Mouse (Mus musculus): ENCODE measurements around the gene Mat2a. TPM values are rescaled to one million over a fixed set of nuclear protein-coding genes. Genes with fewer than 3 reads are reported as not detected.
"Not testable (repeated sequence)": the region's sequence is repeated elsewhere in the genome, so short reads cannot be mapped to it uniquely, and the experiment has no call there.

Mat2a gene
- polyA plus RNA-seq, 1 experiment from 2014 or later: 307 TPM

GRCm38 (mm10) chr6:72475221-72475985 lies 36.0 kb upstream of the Mat2a start:
- Histone ChIP-seq H3K9me3 (replicated peaks) (no peaks in the 10 kb centered on the region), H3K4me3 (replicated peaks) (no peak overlapping the region), H3K4me2 (replicated peaks) (no peak overlapping the region), H3K27me3 (no peaks in the 10 kb centered on the region), H3K9ac (no peak overlapping the region), H3K36me3 (no peaks in the 10 kb centered on the region), H3K27ac (replicated peaks) (no peak overlapping the region), H3K4me1 (peaks cover 11% of the 10 kb centered on the region)
- 69% methylated on average over 4 of the region's 4 CpGs for WGBS
- no peak for ATAC-seq (ENCODE audit: insufficient number of reproducible peaks, low FRiP score, low TSS enrichment, low read depth)

DNA sequence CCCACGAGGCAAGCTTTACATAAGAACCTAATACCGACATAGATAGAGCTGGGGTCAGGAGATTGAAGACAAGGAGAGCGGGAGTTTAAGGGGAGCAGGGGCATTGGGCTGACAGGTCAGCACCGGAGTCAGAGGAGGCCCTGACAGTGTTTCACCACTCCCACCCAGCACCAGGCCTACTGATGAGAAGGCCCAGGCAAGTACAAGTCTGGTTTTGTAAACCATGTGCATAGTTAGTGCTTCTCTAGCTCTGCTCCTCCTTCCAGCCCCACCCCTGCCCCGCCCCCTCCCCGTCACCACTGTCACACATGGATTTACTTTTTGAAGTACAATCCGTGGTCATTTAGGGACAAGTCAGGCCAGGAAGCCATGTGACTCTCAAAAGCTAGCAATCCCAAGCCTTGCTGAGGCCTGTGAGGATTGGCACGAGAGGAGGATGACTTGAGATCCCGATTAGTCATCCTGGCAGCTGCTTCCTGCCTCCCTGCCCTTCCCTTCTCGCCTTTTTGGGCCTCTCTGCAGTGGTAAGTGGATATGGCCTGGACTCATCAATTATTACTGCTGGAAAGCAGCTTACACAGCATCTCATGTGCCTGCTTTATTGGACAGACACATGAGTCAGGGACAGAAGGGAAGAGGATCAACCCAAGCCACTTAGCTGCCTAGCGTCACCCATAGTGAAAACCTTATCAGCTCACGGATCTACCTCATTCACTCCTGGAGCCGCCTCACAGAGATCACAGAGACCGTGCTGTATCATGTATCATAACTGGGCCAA lies 34.1 kb upstream of the Mat2a start:
- no peaks in the 10 kb centered on the region for H3K27me3 ChIP-seq
- H3K9me3 ChIP-seq (replicated peaks): no peaks in the 10 kb centered on the region
- no peak overlapping the region for H3K9ac ChIP-seq
- peak; percentile 79 for ATAC-seq (ENCODE audit: insufficient number of reproducible peaks, low FRiP score, low TSS enrichment, low read depth)
- no peak overlapping the region for H3K4me2 ChIP-seq (replicated peaks)
- H3K4me1 ChIP-seq: peaks cover 11% of the 10 kb centered on the region
- H3K4me3 ChIP-seq (replicated peaks): no peak overlapping the region
- H3K27ac ChIP-seq (replicated peaks): peak overlapping the region; percentile 53
- 45% methylated on average over 14 of the region's 14 CpGs for WGBS
- H3K36me3 ChIP-seq: no peaks in the 10 kb centered on the region

DNA sequence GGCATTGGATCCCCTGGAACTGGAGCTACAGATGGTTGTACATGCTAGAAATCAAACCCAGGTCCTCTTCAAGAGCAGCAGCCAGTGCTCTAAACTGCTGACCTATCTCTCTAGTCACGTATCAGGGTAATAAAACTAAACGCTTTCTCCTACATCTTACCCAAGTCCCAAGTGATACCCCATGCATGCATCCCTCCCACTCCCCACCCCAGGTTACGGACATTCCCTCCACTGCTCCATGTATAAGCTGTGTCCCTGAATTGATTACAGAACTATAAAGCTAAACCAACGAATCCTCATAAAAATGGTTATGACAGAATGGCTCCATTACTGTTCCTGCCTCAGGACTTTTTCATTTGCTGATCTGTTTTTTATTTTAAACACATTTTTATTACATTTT lies 26.8 kb upstream of the Mat2a start:
- H3K27ac ChIP-seq (replicated peaks): no peak overlapping the region
- ATAC-seq (ENCODE audit: insufficient number of reproducible peaks, low FRiP score, low TSS enrichment, low read depth): no peak
- H3K36me3 ChIP-seq: no peaks in the 10 kb centered on the region
- no peak overlapping the region for H3K4me2 ChIP-seq (replicated peaks)
- no peak overlapping the region for H3K4me3 ChIP-seq (replicated peaks)
- WGBS: 57% methylated on average over 4 of the region's 4 CpGs
- no peak overlapping the region for H3K9ac ChIP-seq
- H3K27me3 ChIP-seq: no peaks in the 10 kb centered on the region
- H3K4me1 ChIP-seq: no peaks in the 10 kb centered on the region
- H3K9me3 ChIP-seq (replicated peaks): no peaks in the 10 kb centered on the region

DNA sequence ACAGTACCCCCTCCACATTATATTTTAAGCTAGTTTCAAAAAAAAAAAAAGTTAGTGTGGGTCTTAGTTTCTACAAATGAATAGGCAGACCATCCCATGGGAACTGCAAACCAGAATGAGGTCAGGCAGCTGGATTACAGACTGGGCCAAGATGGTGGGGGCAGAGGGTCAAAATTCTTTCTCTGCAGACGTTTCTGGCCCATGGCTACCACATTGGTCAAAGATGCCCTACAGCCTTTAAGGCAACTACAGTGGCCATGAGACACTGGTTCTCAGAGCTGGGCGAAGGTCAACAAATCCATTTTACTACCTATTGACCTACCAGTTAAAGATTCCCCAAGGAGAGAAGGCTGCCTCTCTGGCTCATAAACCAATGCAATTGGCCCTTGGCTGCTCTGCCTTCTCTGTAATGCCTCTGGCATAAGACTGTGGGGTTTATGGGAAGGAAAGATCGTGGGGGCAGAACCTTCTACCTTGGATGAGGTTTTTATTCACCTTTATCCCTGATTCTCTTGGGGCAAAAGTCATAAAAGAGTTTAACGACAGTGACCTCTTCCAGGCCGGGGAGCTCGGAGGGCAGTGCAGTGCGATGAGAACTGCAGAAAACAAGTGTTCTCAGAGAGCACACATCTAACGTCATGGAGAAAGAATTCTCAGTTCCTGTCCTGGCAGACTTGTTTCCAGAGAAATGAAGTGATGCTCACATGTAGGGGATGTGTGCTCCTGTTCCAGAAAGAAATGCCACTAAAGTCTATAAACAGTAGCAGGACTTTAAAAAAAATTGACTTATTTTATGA lies 26.2 kb upstream of the Mat2a start:
- no peak overlapping the region for H3K27ac ChIP-seq (replicated peaks)
- no peak overlapping the region for H3K4me2 ChIP-seq (replicated peaks)
- H3K9me3 ChIP-seq (replicated peaks): no peaks in the 10 kb centered on the region
- H3K4me1 ChIP-seq: no peaks in the 10 kb centered on the region; the same call in 1 of the 2 replicates
- no peaks in the 10 kb centered on the region for H3K36me3 ChIP-seq
- WGBS: 60% methylated on average over 8 of the region's 8 CpGs
- no peaks in the 10 kb centered on the region for H3K27me3 ChIP-seq
- no peak overlapping the region for H3K9ac ChIP-seq
- ATAC-seq (ENCODE audit: insufficient number of reproducible peaks, low FRiP score, low TSS enrichment, low read depth): no peak
- no peak overlapping the region for H3K4me3 ChIP-seq (replicated peaks)

DNA sequence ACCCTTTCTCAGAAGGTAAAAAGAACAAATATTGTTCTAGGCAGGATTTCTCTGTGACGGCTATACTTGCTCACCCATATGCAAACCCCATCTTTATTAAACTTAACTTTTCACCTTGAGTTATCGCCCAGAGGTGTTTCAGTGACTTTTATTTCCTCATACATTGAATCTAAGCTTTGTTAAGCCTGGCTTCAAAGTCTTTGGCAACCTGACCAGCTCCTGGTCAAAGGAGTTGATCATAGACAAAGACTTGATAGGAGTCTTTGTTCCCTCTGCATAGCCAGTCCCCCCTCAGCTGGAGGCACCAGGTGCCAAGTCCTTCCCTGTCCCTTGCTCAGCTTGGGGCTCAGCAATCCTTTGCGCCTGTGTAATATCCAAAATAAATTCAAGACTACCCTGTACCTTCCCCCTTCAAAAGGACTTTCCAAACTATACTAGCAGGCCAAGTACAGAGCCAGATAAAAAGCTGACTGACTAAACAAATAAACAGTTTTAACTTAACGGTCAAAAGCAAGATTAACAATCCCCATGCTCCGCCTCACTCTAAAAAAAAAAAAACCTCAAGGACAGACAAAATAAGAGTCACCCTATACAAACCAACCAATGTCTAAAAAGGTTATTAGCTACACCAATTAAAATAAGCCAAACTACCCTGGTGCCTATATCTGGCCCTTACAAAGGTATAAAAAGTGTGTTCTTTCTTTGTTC lies 23.3 kb upstream of the Mat2a start:
- not testable (repeated sequence) for H3K4me2 ChIP-seq (replicated peaks); H3K36me3 ChIP-seq; H3K27ac ChIP-seq (replicated peaks); H3K9me3 ChIP-seq (replicated peaks); H3K4me3 ChIP-seq (replicated peaks); H3K4me1 ChIP-seq; H3K27me3 ChIP-seq; ATAC-seq (ENCODE audit: insufficient number of reproducible peaks, low FRiP score, low TSS enrichment, low read depth); H3K9ac ChIP-seq
- 86% methylated on average over 5 of the region's 5 CpGs for WGBS

GRCm38 (mm10) chr6:72460036-72460801 lies 20.9 kb upstream of the Mat2a start:
- Histone ChIP-seq H3K4me3 (replicated peaks) (no peak overlapping the region), H3K9me3 (replicated peaks) (no peaks in the 10 kb centered on the region), H3K27me3 (no peaks in the 10 kb centered on the region), H3K27ac (replicated peaks) (no peak overlapping the region), H3K4me2 (replicated peaks) (no peak overlapping the region), H3K36me3 (no peaks in the 10 kb centered on the region), H3K9ac (no peak overlapping the region), H3K4me1 (peaks cover 6% of the 10 kb centered on the region)
- WGBS: 37% methylated on average over 9 of the region's 9 CpGs
- no peak for ATAC-seq (ENCODE audit: insufficient number of reproducible peaks, low FRiP score, low TSS enrichment, low read depth)

DNA sequence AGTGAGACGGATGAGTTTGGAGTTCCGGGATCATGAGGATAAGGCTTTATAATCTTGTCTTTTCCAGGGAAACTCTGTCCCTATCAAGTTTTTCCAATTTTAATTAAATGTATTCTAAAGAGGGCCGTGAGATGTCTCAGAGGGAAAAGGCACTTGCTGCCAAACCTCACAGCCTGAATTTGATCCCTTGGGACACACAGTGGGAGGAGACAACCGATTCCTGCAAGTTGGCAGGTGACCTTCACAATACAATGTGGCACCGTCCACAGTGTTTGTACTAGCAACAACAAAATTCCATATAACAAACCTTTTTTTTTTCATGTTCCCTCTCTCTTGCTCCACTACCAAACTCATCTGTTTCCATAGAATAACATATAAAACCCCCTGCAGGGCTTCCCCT lies 19.6 kb upstream of the Mat2a start:
- H3K4me1 ChIP-seq: peaks cover 17% of the 10 kb centered on the region
- WGBS: 31% methylated on average over 5 of the region's 5 CpGs
- no peak overlapping the region for H3K4me2 ChIP-seq (replicated peaks)
- 0 out of 2 replicates have a peak overlapping the region, but pooled peaks have one; percentile 28 for H3K27ac ChIP-seq (replicated peaks)
- no peaks in the 10 kb centered on the region for H3K27me3 ChIP-seq
- no peak overlapping the region for H3K9ac ChIP-seq
- ATAC-seq (ENCODE audit: insufficient number of reproducible peaks, low FRiP score, low TSS enrichment, low read depth): no peak
- no peak overlapping the region for H3K4me3 ChIP-seq (replicated peaks)
- H3K9me3 ChIP-seq (replicated peaks): no peaks in the 10 kb centered on the region
- H3K36me3 ChIP-seq: no peaks in the 10 kb centered on the region

GRCm38 (mm10) chr6:72458418-72458817 lies 19.1 kb upstream of the Mat2a start:
- Histone ChIP-seq H3K27ac (replicated peaks) (0 out of 2 replicates have a peak overlapping the region, but pooled peaks have one; percentile 28), H3K4me2 (replicated peaks) (no peak overlapping the region), H3K36me3 (no peaks in the 10 kb centered on the region), H3K9me3 (replicated peaks) (no peaks in the 10 kb centered on the region), H3K9ac (no peak overlapping the region), H3K4me1 (peaks cover 17% of the 10 kb centered on the region), H3K4me3 (replicated peaks) (no peak overlapping the region), H3K27me3 (no peaks in the 10 kb centered on the region)
- no peak for ATAC-seq (ENCODE audit: insufficient number of reproducible peaks, low FRiP score, low TSS enrichment, low read depth)
- 66% methylated on average over 7 of the region's 7 CpGs for WGBS

DNA sequence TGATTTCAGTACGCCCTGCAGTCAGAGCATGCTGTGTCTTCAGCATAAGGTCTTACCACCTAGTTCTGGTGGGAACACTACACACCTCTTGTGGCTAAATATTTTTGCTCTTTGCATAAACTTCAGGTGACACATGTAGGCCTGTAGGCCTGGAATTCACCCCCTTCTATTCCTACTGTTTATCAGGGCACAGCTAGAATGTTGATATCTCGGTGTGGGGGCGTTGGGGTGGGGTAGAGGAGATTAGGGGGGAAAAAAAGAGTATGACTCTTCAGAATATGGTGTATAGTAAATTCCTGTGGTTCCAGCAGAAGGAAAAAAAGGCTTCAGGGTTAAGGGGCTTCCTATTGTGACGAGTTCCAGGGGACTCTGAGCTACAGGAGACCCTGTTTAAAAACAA lies 17.2 kb upstream of the Mat2a start:
- Histone ChIP-seq H3K36me3 (no peaks in the 10 kb centered on the region), H3K9ac (no peak overlapping the region), H3K9me3 (replicated peaks) (no peaks in the 10 kb centered on the region), H3K4me2 (replicated peaks) (no peak overlapping the region), H3K4me1 (peaks cover 17% of the 10 kb centered on the region), H3K4me3 (replicated peaks) (no peak overlapping the region), H3K27ac (replicated peaks) (no peak overlapping the region), H3K27me3 (no peaks in the 10 kb centered on the region)
- 83% methylated on average over 4 of the region's 4 CpGs for WGBS
- no peak for ATAC-seq (ENCODE audit: insufficient number of reproducible peaks, low FRiP score, low TSS enrichment, low read depth)

DNA sequence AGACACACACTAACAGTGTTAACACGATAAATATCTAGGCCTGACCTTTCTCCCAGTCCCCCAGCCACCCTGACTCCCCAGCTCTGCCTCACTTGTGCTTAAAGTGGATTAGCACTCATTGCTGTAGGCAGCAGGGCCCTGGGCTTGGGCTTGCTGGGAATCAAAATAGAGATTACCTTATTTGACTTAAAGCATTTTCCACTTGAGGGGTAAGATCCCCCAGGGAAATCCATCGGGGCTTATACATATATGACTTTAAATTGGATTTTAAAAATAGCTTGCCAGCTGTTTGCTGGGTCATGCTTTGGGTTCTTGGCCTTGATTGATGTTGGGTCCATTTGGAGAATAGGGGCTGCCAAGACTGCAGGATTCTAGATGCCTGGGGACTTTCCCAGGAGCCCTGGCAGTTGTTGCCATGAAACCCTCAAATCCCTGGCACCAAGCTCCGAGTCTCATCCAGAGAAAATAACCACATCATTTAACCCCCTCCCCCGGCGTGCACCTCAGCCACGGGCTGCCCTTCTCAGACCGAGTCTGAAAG lies 15.5 kb upstream of the Mat2a start:
- Histone ChIP-seq H3K4me3 (replicated peaks) (no peak overlapping the region), H3K4me2 (replicated peaks) (no peak overlapping the region), H3K9ac (no peak overlapping the region), H3K27ac (replicated peaks) (peak overlapping the region; percentile 39), H3K36me3 (no peaks in the 10 kb centered on the region), H3K9me3 (replicated peaks) (no peaks in the 10 kb centered on the region), H3K27me3 (no peaks in the 10 kb centered on the region), H3K4me1 (peaks cover 17% of the 10 kb centered on the region)
- WGBS: 35% methylated on average over 7 of the region's 7 CpGs
- ATAC-seq (ENCODE audit: insufficient number of reproducible peaks, low FRiP score, low TSS enrichment, low read depth): 0 out of 2 replicates have a peak, but pooled peaks have one; percentile 24

Measured in embryonic facial prominence, embryonic 15.5 days (tissue).